Mouse (Mus musculus) lung, embryonic 14.5 days (tissue): ENCODE data around the gene Clstn2. TPM values are rescaled to one million over a fixed set of nuclear protein-coding genes. Genes with fewer than 3 reads are reported as not detected.

Experiments used
- ATAC-seq: fragments of 200-750 bp; cut with Nextera tagmentation; 2 replicates; pipeline ENCODE4 v1.8.0; 2017; ENCODE audit warnings: mild to moderate bottlenecking, moderate TSS enrichment, moderate library complexity; ENCODE audit not compliant: insufficient read depth
- DNase-seq: peaks from one replicate; pipeline ENCODE4 v3.0.0-alpha.2; 2015
- H3K27ac ChIP-seq: fragments of 300-500 bp; sonication (generic); 2 replicates; pipeline ENCODE4 v1.5.1; 2014; ENCODE audit warnings: low read depth, mild to moderate bottlenecking, moderate library complexity
- H3K27me3 ChIP-seq: fragments of 300-500 bp; sonication (generic); 2 replicates; pipeline ENCODE4 v1.6.1; 2014; ENCODE audit warnings: low read length, control low read depth; ENCODE audit not compliant: insufficient read depth
- H3K36me3 ChIP-seq: fragments of 300-500 bp; sonication (generic); 2 replicates; pipeline ENCODE4 v1.6.1; 2014; ENCODE audit warnings: control low read depth; ENCODE audit not compliant: insufficient read depth
- H3K4me1 ChIP-seq: fragments of 300-500 bp; sonication (generic); 2 replicates; pipeline ENCODE4 v1.6.1; 2014; ENCODE audit warnings: antibody characterized with exemption, control low read depth; ENCODE audit not compliant: insufficient read depth
- H3K4me2 ChIP-seq: fragments of 300-500 bp; sonication (generic); 2 replicates; pipeline ENCODE4 v1.6.1; 2014; ENCODE audit warnings: mild to moderate bottlenecking
- H3K4me3 ChIP-seq: fragments of 300-500 bp; sonication (generic); 2 replicates; pipeline ENCODE4 v1.5.1; 2014; ENCODE audit warnings: low read depth, low read length
- H3K9ac ChIP-seq: fragments of 300-500 bp; sonication (generic); 2 replicates; pipeline ENCODE4 v1.6.1; 2014
- H3K9me3 ChIP-seq: fragments of 300-500 bp; sonication (generic); 2 replicates; pipeline ENCODE4 v1.6.1; 2016; ENCODE audit warnings: low read depth, low read length, control low read depth
- CTCF ChIP-seq: IDR thresholded peaks from 2 replicates; pipeline ENCODE4 v1.5.1; 2016; ENCODE audit warnings: antibody characterized with exemption, low read depth
- WGBS: fragments of 180-500 bp; shearing (Covaris S2); extraction: QIAGEN DNeasy Blood & Tissue Kit; methylation state at CpG from one replicate; pipeline ENCODE4 v1.1.7; 2014; 5-methylcytosine and 5-hydroxymethylcytosine counted together
- polyA plus RNA-seq: library from polyadenylated mRNA; unstranded; fragments of >200 nt; fragmentation: Nextera tagmentation; extraction: Ambion mirVana; gene quantifications from 2 replicates; pipeline ENCODE4 v1.2.1, GENCODE M21; 2014

Gene Clstn2
- polyA plus RNA-seq, 1 experiment from 2014 or later, result 2.0 TPM

GRCm38 (mm10) chr9:97527276-97527675 is 505.7 kb downstream of the Clstn2 start:
- no peak overlapping the region for H3K4me3 ChIP-seq
- H3K27me3 ChIP-seq, result no peaks in the 10 kb centered on the region
- DNase-seq (no peak), ATAC-seq (no peak)
- H3K9me3 ChIP-seq, result no peaks in the 10 kb centered on the region
- no peak overlapping the region for H3K4me2 ChIP-seq
- no peaks in the 10 kb centered on the region for H3K36me3 ChIP-seq
- no peak for TF ChIP-seq CTCF
- 94% methylated on average over 1 of the region's 1 CpGs for WGBS
- H3K9ac ChIP-seq, result no peak overlapping the region
- H3K4me1 ChIP-seq, result no peaks in the 10 kb centered on the region
- H3K27ac ChIP-seq, result no peak overlapping the region

- no peak for TF ChIP-seq CTCF
- no peak overlapping the region for H3K4me3 ChIP-seq
- H3K36me3 ChIP-seq, result no peaks in the 10 kb centered on the region
- H3K27ac ChIP-seq, result no peak overlapping the region
- no peak for ATAC-seq
- H3K27me3 ChIP-seq, result no peaks in the 10 kb centered on the region
- DNase-seq, result no peak
- no peak overlapping the region for H3K4me2 ChIP-seq
- H3K9ac ChIP-seq, result no peak overlapping the region
- WGBS, result 77% methylated on average over 3 of the region's 3 CpGs
- no peaks in the 10 kb centered on the region for H3K4me1 ChIP-seq
- no peaks in the 10 kb centered on the region for H3K9me3 ChIP-seq
Observed at GRCm38 (mm10) chr9:97525563-97525962, 507.4 kb downstream of the Clstn2 start.

- no peak for ATAC-seq
- Histone ChIP-seq H3K4me1 (no peaks in the 10 kb centered on the region), H3K9me3 (no peaks in the 10 kb centered on the region), H3K9ac (no peak overlapping the region), H3K36me3 (no peaks in the 10 kb centered on the region), H3K27me3 (no peaks in the 10 kb centered on the region), H3K4me2 (no peak overlapping the region), H3K27ac (no peak overlapping the region), H3K4me3 (no peak overlapping the region)
- no peak for DNase-seq
- WGBS, result 71% methylated on average over 3 of the region's 3 CpGs
- TF ChIP-seq CTCF, result no peak
Observed at GRCm38 (mm10) chr9:97524861-97525260, 508.1 kb downstream of the Clstn2 start.

GRCm38 (mm10) chr9:97520771-97521170 is 512.2 kb downstream of the Clstn2 start:
- no peak for ATAC-seq
- no peak for TF ChIP-seq CTCF
- H3K27me3 ChIP-seq, result no peaks in the 10 kb centered on the region
- no peak overlapping the region for H3K4me3 ChIP-seq
- no peaks in the 10 kb centered on the region for H3K36me3 ChIP-seq
- DNase-seq, result no peak
- no peaks in the 10 kb centered on the region for H3K4me1 ChIP-seq
- H3K27ac ChIP-seq, result no peak overlapping the region
- H3K9ac ChIP-seq, result no peak overlapping the region
- WGBS, result 89% methylated on average over 3 of the region's 3 CpGs
- no peak overlapping the region for H3K4me2 ChIP-seq
- H3K9me3 ChIP-seq, result no peaks in the 10 kb centered on the region

DNA sequence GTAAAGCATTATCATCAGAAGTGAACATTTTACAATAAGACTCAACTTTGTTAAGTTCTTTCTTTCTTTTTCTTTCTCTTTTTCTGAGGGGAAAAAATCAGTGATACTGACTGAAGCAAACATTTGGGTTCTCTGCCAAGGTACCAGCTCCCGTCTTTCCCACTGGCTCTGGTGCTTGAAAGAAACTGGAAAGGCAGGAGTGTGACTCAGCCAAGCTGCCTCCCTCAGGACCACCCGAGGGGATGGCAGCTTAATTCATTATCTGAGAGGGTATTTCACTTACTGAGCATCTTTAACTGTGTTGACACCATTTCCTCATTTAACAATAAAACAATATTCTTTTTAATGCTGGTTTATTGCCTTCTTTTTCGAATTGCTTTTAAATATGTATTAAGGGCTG is 516.0 kb downstream of the Clstn2 start:
- H3K4me2 ChIP-seq, result no peak overlapping the region
- no peaks in the 10 kb centered on the region for H3K27me3 ChIP-seq
- DNase-seq, result no peak
- WGBS, result 54% methylated on average over 3 of the region's 3 CpGs
- no peak overlapping the region for H3K27ac ChIP-seq
- no peaks in the 10 kb centered on the region for H3K4me1 ChIP-seq
- TF ChIP-seq CTCF, result no peak
- ATAC-seq, result no peak
- H3K9me3 ChIP-seq, result no peaks in the 10 kb centered on the region
- H3K9ac ChIP-seq, result no peak overlapping the region
- no peak overlapping the region for H3K4me3 ChIP-seq
- H3K36me3 ChIP-seq, result no peaks in the 10 kb centered on the region

DNA sequence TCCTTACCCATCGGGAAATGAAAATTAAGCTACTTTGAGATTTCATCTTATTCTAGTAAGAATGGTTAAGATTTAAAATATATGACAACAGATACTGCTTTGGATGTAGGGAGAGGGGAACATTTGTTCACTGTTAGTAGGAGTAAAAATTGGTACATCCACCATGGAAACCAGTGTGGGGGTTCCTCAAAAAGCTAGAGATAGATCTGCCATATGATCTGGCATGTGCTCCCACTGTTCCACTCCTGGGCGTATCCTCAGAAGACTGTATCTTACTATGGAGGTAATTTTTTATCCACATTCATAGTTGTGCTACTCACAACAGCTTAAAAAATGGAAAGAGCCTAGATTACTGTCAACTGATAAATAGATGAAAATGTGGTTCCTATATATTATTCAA is 518.3 kb downstream of the Clstn2 start:
- no peak for TF ChIP-seq CTCF
- Histone ChIP-seq H3K4me2 (no peak overlapping the region), H3K36me3 (no peaks in the 10 kb centered on the region), H3K27ac (no peak overlapping the region), H3K4me1 (no peaks in the 10 kb centered on the region), H3K9me3 (no peaks in the 10 kb centered on the region), H3K27me3 (no peaks in the 10 kb centered on the region), H3K9ac (no peak overlapping the region), H3K4me3 (no peak overlapping the region)
- ATAC-seq, result no peak
- DNase-seq, result no peak
- 86% methylated on average over 2 of the region's 2 CpGs for WGBS

DNA sequence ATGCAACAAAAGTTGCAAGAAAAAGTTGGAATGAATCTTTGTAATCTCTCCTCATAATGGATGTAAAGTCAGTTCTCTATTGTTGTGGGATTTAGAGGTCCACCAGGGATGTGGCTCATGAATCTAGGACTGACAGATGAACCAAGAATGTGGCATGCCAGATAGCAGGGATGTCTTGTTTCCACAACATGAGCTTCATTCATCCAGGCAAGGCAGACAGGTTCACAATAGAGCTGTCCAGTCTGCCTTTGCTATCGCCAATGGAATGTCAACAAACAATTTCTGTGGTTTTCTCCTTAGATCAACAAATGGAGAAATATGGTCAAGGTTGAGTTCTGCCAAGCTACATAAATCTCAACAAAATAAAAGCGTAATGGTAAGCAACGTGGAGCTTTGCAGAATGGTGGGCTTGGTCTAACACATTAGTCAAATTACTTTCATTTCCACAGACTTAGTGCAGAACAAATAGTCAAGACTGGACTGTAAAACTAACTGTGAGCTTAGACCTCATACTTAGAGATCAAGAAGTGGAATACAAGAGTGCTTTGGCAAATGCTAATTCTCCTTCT is 520.6 kb downstream of the Clstn2 start:
- DNase-seq, result no peak
- no peak for TF ChIP-seq CTCF
- H3K27ac ChIP-seq, result no peak overlapping the region
- H3K9ac ChIP-seq, result no peak overlapping the region
- no peak overlapping the region for H3K4me2 ChIP-seq
- H3K4me1 ChIP-seq, result no peaks in the 10 kb centered on the region
- H3K36me3 ChIP-seq, result no peaks in the 10 kb centered on the region
- 46% methylated on average over 3 of the region's 3 CpGs for WGBS
- no peak for ATAC-seq
- H3K4me3 ChIP-seq, result no peak overlapping the region
- H3K27me3 ChIP-seq, result no peaks in the 10 kb centered on the region
- no peaks in the 10 kb centered on the region for H3K9me3 ChIP-seq

- Histone ChIP-seq H3K4me3 (no peak overlapping the region), H3K36me3 (no peaks in the 10 kb centered on the region), H3K9ac (no peak overlapping the region), H3K27ac (no peak overlapping the region), H3K9me3 (no peaks in the 10 kb centered on the region), H3K4me1 (no peaks in the 10 kb centered on the region), H3K4me2 (no peak overlapping the region), H3K27me3 (no peaks in the 10 kb centered on the region)
- ATAC-seq (no peak), DNase-seq (no peak)
- 71% methylated on average over 4 of the region's 4 CpGs for WGBS
- TF ChIP-seq CTCF, result no peak
Observed at GRCm38 (mm10) chr9:97501416-97501815, 531.6 kb downstream of the Clstn2 start.
